Mouse (Mus musculus) limb, embryonic 15.5 days (tissue): ENCODE results near the gene Olfr65. TPM values are rescaled to one million over a fixed set of nuclear protein-coding genes. Genes with fewer than 3 reads are reported as not detected.

Experiments used
- ATAC-seq: fragments of 200-750 bp; cut with Nextera tagmentation; 2 replicates; pipeline ENCODE4 v1.8.0; 2017; ENCODE audit warnings: low read depth, moderate TSS enrichment; ENCODE audit not compliant: insufficient number of reproducible peaks, low FRiP score, low TSS enrichment
- H3K27ac ChIP-seq: fragments of 300-500 bp; sonication (generic); 2 replicates; pipeline ENCODE4 v1.5.1; 2015; ENCODE audit warnings: moderate library complexity, mild to moderate bottlenecking, inconsistent platforms
- H3K27me3 ChIP-seq: fragments of 300-500 bp; sonication (generic); 2 replicates; pipeline ENCODE4 v1.6.1; 2015; ENCODE audit warnings: inconsistent platforms
- H3K36me3 ChIP-seq: fragments of 300-500 bp; sonication (generic); 2 replicates; pipeline ENCODE4 v1.6.1; 2015; ENCODE audit warnings: inconsistent platforms
- H3K4me1 ChIP-seq: fragments of 300-500 bp; sonication (generic); 2 replicates; pipeline ENCODE4 v1.6.1; 2015; ENCODE audit warnings: inconsistent platforms
- H3K4me2 ChIP-seq: fragments of 300-500 bp; sonication (generic); 2 replicates; pipeline ENCODE4 v1.6.1; 2015; ENCODE audit warnings: mild to moderate bottlenecking, inconsistent platforms
- H3K4me3 ChIP-seq: fragments of 300-500 bp; sonication (generic); 2 replicates; pipeline ENCODE4 v1.5.1; 2015; ENCODE audit warnings: mild to moderate bottlenecking, inconsistent platforms
- H3K9ac ChIP-seq: fragments of 300-500 bp; sonication (generic); 2 replicates; pipeline ENCODE4 v1.6.1; 2015; ENCODE audit warnings: inconsistent platforms
- H3K9me3 ChIP-seq: fragments of 300-500 bp; sonication (generic); 2 replicates; pipeline ENCODE4 v1.6.1; 2016; ENCODE audit warnings: inconsistent platforms
- WGBS: fragments of 180-500 bp; shearing (Covaris S2); methylation state at CpG from one replicate; pipeline ENCODE4 v1.1.7; 2015; 5-methylcytosine and 5-hydroxymethylcytosine counted together
- polyA plus RNA-seq: library from polyadenylated mRNA; unstranded; fragments of >200 nt; fragmentation: Nextera tagmentation; extraction: Ambion mirVana; gene quantifications from 2 replicates; pipeline ENCODE4 v1.2.1, GENCODE M21; 2015

The Olfr65 gene
- polyA plus RNA-seq, 1 experiment from 2014 or later = not detected

- H3K9ac ChIP-seq = no peak overlapping the region
- H3K4me2 ChIP-seq = no peak overlapping the region
- no peaks in the 10 kb centered on the region for H3K4me1 ChIP-seq
- H3K36me3 ChIP-seq = no peaks in the 10 kb centered on the region
- WGBS = 42% methylated on average over 8 of the region's 8 CpGs
- H3K4me3 ChIP-seq = no peak overlapping the region
- no peak overlapping the region for H3K27ac ChIP-seq
- no peaks in the 10 kb centered on the region for H3K9me3 ChIP-seq
- ATAC-seq = no peak
- H3K27me3 ChIP-seq = no peaks in the 10 kb centered on the region
Observed at GRCm38 (mm10) chr7:103912969-103913511, 9.8 kb downstream of the Olfr65 start.

- Histone ChIP-seq H3K27me3 (no peaks in the 10 kb centered on the region), H3K9me3 (no peaks in the 10 kb centered on the region), H3K4me2 (no peak overlapping the region), H3K4me3 (no peak overlapping the region), H3K9ac (no peak overlapping the region), H3K4me1 (no peaks in the 10 kb centered on the region), H3K36me3 (no peaks in the 10 kb centered on the region), H3K27ac (no peak overlapping the region)
- ATAC-seq = no peak
Observed at GRCm38 (mm10) chr7:103915338-103915737, 12.1 kb downstream of the Olfr65 start.

GRCm38 (mm10) chr7:103928525-103928924 lies 25.2 kb downstream of the Olfr65 start, which contains the start of gene Olfr631:
Olfr631 (plus strand) TSS chr7:103928825.
- no peaks in the 10 kb centered on the region for H3K9me3 ChIP-seq
- no peaks in the 10 kb centered on the region for H3K27me3 ChIP-seq
- H3K27ac ChIP-seq = no peak within 1 kb of the TSS
- no peaks in the 10 kb centered on the region for H3K36me3 ChIP-seq
- H3K4me1 ChIP-seq = no peaks in the 10 kb centered on the region
- H3K4me3 ChIP-seq = no peak within 1 kb of the TSS
- ATAC-seq = no peak
- no peak within 1 kb of the TSS for H3K9ac ChIP-seq
- no peak within 1 kb of the TSS for H3K4me2 ChIP-seq

DNA sequence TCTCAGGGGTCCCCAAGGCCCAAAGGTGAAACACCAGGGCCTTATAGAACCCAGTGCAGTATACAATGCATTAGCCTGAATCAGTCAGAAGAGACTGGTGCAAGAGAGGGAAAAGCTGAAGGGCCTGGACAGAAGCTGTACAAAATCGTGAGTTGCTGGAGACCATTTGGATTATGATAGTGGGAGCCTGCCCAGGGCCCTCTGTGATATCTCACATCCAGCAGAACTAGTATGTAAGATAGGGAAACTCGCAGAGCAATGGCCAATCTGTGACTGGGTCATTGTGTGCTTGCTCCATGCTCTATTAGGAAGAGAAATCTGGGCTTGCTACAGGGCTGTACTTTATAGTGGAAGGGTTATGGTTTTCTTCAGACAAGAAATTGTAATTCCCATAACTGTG lies 31.0 kb downstream of the Olfr65 start, which contains the start of gene Olfr632:
Olfr632 (plus strand) TSS at position 84 of the 400 bp plus-strand sequence.
- no peak within 1 kb of the TSS for H3K27ac ChIP-seq
- H3K36me3 ChIP-seq = no peaks in the 10 kb centered on the region
- 65% methylated on average over 2 of the region's 2 CpGs for WGBS
- H3K4me3 ChIP-seq = no peak within 1 kb of the TSS
- H3K4me2 ChIP-seq = no peak within 1 kb of the TSS
- no peaks in the 10 kb centered on the region for H3K27me3 ChIP-seq
- no peaks in the 10 kb centered on the region for H3K9me3 ChIP-seq
- no peak within 1 kb of the TSS for H3K9ac ChIP-seq
- no peak for ATAC-seq
- H3K4me1 ChIP-seq = no peaks in the 10 kb centered on the region

- WGBS = 28% methylated on average over 2 of the region's 2 CpGs
- no peaks in the 10 kb centered on the region for H3K27me3 ChIP-seq
- H3K4me1 ChIP-seq = no peaks in the 10 kb centered on the region
- H3K4me2 ChIP-seq = no peak overlapping the region
- H3K36me3 ChIP-seq = no peaks in the 10 kb centered on the region
- no peak overlapping the region for H3K4me3 ChIP-seq
- no peak overlapping the region for H3K27ac ChIP-seq
- ATAC-seq = no peak
- no peaks in the 10 kb centered on the region for H3K9me3 ChIP-seq
- H3K9ac ChIP-seq = no peak overlapping the region
Observed at GRCm38 (mm10) chr7:103942730-103943129, 39.4 kb downstream of the Olfr65 start.

DNA sequence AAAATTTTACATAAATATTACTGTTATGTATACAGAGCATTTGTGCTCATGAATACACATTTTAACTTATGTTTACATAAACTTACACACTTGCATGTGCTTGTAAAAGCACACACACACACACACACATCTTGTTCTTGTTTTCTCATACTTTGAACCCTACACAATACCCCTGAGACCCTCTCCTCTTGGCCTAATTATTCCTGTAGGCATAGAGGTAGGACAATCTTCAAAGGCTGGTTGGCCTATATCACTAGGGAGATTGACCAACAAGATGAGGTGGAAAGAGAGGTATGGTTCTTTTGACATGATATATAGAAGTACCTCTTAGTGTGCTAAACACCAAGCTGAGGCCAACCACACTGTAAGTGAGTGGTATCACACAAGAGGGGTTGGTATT lies 40.9 kb downstream of the Olfr65 start, which contains the start of gene Olfr633:
Olfr633 (plus strand) TSS at position 301 of the 400 bp plus-strand sequence.
- Histone ChIP-seq H3K27ac (no peak within 1 kb of the TSS), H3K4me3 (no peak within 1 kb of the TSS), H3K4me2 (no peak within 1 kb of the TSS), H3K36me3 (no peaks in the 10 kb centered on the region), H3K4me1 (no peaks in the 10 kb centered on the region), H3K9me3 (no peaks in the 10 kb centered on the region), H3K9ac (no peak within 1 kb of the TSS), H3K27me3 (no peaks in the 10 kb centered on the region)
- ATAC-seq = no peak

Other genes with a start within 250 kb of the Olfr65 start
- gene Olfr623, start 239.8 kb upstream of the Olfr65 start, polyA plus RNA-seq = not detected in 2 replicates
- 0.02 and 0.03 TPM in 2 replicates for gene Olfr624, start 232.3 kb upstream of the Olfr65 start, polyA plus RNA-seq
- not detected in 2 replicates for gene Olfr625-ps1, start 220.8 kb upstream of the Olfr65 start, polyA plus RNA-seq
- not detected in 2 replicates for gene Olfr243, start 188.8 kb upstream of the Olfr65 start, polyA plus RNA-seq
- gene Olfr628, start 173.1 kb upstream of the Olfr65 start, polyA plus RNA-seq = not detected in 2 replicates
- gene Olfr629, start 158.5 kb upstream of the Olfr65 start, polyA plus RNA-seq = not detected in 2 replicates
- gene Olfr630, start 146.2 kb upstream of the Olfr65 start, polyA plus RNA-seq = not detected in 2 replicates
- gene Olfr69, start 131.9 kb upstream of the Olfr65 start, polyA plus RNA-seq = not detected in 2 replicates
- gene Olfr68, start 123.8 kb upstream of the Olfr65 start, polyA plus RNA-seq = not detected in 2 replicates
- gene Olfr67, start 111.7 kb upstream of the Olfr65 start, polyA plus RNA-seq = not detected in 2 replicates
- 3,412 and 3,951 TPM in 2 replicates for gene Hbb-bt, start 89.5 kb upstream of the Olfr65 start, polyA plus RNA-seq
- 10,346 and 10,923 TPM in 2 replicates for gene Hbb-bs, start 75.4 kb upstream of the Olfr65 start, polyA plus RNA-seq
- not detected in 2 replicates for gene Hbb-bh2, start 63.0 kb upstream of the Olfr65 start, polyA plus RNA-seq
- 3.2 and 5.3 TPM in 2 replicates for gene Hbb-bh1, start 60.3 kb upstream of the Olfr65 start, polyA plus RNA-seq
- gene Hbb-y, start 50.3 kb upstream of the Olfr65 start, polyA plus RNA-seq = 236 and 533 TPM in 2 replicates
- gene Olfr66, start 17.2 kb upstream of the Olfr65 start, polyA plus RNA-seq = not detected in 2 replicates
- gene Olfr64, start 9.0 kb upstream of the Olfr65 start, polyA plus RNA-seq = not detected in 2 replicates
- gene Olfr631, start 25.3 kb downstream of the Olfr65 start, polyA plus RNA-seq = not detected in 2 replicates
- not detected in 2 replicates for gene Olfr632, start 30.9 kb downstream of the Olfr65 start, polyA plus RNA-seq
- not detected in 2 replicates for gene Olfr633, start 41.0 kb downstream of the Olfr65 start, polyA plus RNA-seq
- gene Olfr635, start 67.7 kb downstream of the Olfr65 start, polyA plus RNA-seq = not detected in 2 replicates
- not detected in 2 replicates for gene Olfr638, start 95.3 kb downstream of the Olfr65 start, polyA plus RNA-seq
- not detected in 2 replicates for gene Olfr639, start 113.8 kb downstream of the Olfr65 start, polyA plus RNA-seq
- not detected in 2 replicates for gene Olfr640, start 122.1 kb downstream of the Olfr65 start, polyA plus RNA-seq
- not detected in 2 replicates for gene Olfr641, start 132.0 kb downstream of the Olfr65 start, polyA plus RNA-seq
- gene Olfr642, start 149.2 kb downstream of the Olfr65 start, polyA plus RNA-seq = not detected in 2 replicates
- gene 4930516K23Rik, start 158.0 kb downstream of the Olfr65 start, polyA plus RNA-seq = not detected in 2 replicates
- not detected in 2 replicates for gene Olfr644, start 168.4 kb downstream of the Olfr65 start, polyA plus RNA-seq
- not detected in 2 replicates for gene Olfr645, start 182.0 kb downstream of the Olfr65 start, polyA plus RNA-seq
- not detected in 2 replicates for gene Olfr646, start 201.4 kb downstream of the Olfr65 start, polyA plus RNA-seq
- not detected in 2 replicates for gene Ubqln5, start 226.3 kb downstream of the Olfr65 start, polyA plus RNA-seq
- not detected in 2 replicates for gene Olfr643, start 233.9 kb downstream of the Olfr65 start, polyA plus RNA-seq
- not detected in 2 replicates for gene Ubqln3, start 239.8 kb downstream of the Olfr65 start, polyA plus RNA-seq
- not detected in 2 replicates for gene Ubqlnl, start 247.1 kb downstream of the Olfr65 start, polyA plus RNA-seq